Mouse (Mus musculus): Measurements from ENCODE around the gene Fgfr3.
A peak's percentile ranks its signal among the peaks of the same experiment; 100 is the strongest.

- peak; percentile 11 to 92 (median 56) for TF ChIP-seq MYOD1 (IDR thresholded peaks at IDR 0.05; ENCODE audit: control insufficient read depth in 1 of 3, insufficient read length in 2 of 3, low read depth in 2 of 3)
- no peak for TF ChIP-seq MAX (IDR thresholded peaks at IDR 0.05; ENCODE audit: low read depth)
- no peak for TF ChIP-seq POLR2A (IDR thresholded peaks at IDR 0.05; ENCODE audit: insufficient read length, low read depth)
- TF ChIP-seq POLR2AphosphoS2 (IDR thresholded peaks at IDR 0.05; ENCODE audit: insufficient read length, low read depth) = no peak
- peak; percentile 28 for TF ChIP-seq TCF3 (IDR thresholded peaks at IDR 0.05; ENCODE audit: insufficient read length, low read depth)
Measured at GRCm38 (mm10) chr5:33720852-33721490, 503 bp upstream of the Fgfr3 start.

Data from myocyte (in vitro differentiated cells).